Mouse (Mus musculus): ENCODE measurements around the gene Ambra1. TPM values are rescaled to one million over a fixed set of nuclear protein-coding genes. Genes with fewer than 3 reads are reported as not detected.

Ambra1 gene
- total and polyA plus RNA-seq, 3 experiments, result 15.8 to 27.1 (median 21.9) TPM

DNA sequence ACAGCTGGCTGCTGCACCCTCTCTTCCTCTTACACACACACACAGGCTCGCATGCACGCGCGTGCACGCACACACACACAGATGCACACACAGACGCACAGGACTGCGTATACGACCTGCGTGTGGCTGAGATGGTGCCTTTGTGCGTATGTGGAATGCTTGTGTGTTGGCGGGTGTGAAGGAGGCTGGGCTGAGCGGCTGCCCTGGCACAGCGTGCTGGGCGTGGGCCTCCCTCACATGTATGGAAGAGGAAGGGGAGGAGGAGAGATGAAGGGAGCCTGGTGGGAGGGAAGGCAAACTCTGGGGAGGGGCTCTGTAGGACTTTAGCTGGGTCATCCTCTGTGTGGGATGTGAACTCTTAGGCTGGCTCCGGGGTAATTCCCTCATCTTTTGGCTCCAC lies 195.5 kb downstream of the Ambra1 start:
- no peaks in the 10 kb centered on the region for H3K27me3 ChIP-seq (replicated peaks)
- no peaks in the 10 kb centered on the region; the same call in 1 of the 2 replicates for H3K79me2 ChIP-seq (replicated peaks; ENCODE audit: control insufficient read depth, extremely low read depth, insufficient read depth, poor library complexity, severe bottlenecking)
- TF ChIP-seq CTCF (conservative IDR thresholded peaks at IDR 0.05 in 1 of 2, IDR thresholded peaks at IDR 0.05 in 1 of 2; ENCODE audit: low read depth in 2 of 2, low read length in 2 of 2) (no peak), EP300 (IDR thresholded peaks at IDR 0.05; ENCODE audit: low read length) (no peak), ZC3H11A (IDR thresholded peaks at IDR 0.05; ENCODE audit: low read depth, low read length) (no peak), MXI1 (IDR thresholded peaks at IDR 0.05; ENCODE audit: low read depth, low read length) (no peak), MEF2A (IDR thresholded peaks at IDR 0.05; ENCODE audit: borderline replicate concordance, low read depth, low read length) (no peak), USF2 (conservative IDR thresholded peaks at IDR 0.05; ENCODE audit: low read depth, low read length) (no peak), PAX5 (IDR thresholded peaks at IDR 0.05; ENCODE audit: low read length) (no peak), JUN (IDR thresholded peaks at IDR 0.05; ENCODE audit: insufficient read depth, low read depth, low read length) (no peak), CHD1 (IDR thresholded peaks at IDR 0.05; ENCODE audit: low read depth, low read length) (no peak), TCF12 (IDR thresholded peaks at IDR 0.05; ENCODE audit: low read depth, low read length) (no peak)
- no peak overlapping the region for H3K4me2 ChIP-seq (ENCODE audit: insufficient read depth, low read depth, poor library complexity, severe bottlenecking)
- no peak for DNase-seq (ENCODE audit: extremely low read depth)
- peaks cover 10 to 36% of the 10 kb centered on the region in 2 experiments for H3K4me1 ChIP-seq (ENCODE audit: control insufficient read depth in 1 of 2, insufficient read depth in 2 of 2)
- H3K9ac ChIP-seq (ENCODE audit: insufficient read depth, low read depth), result no peak overlapping the region
- in situ Hi-C loops (cut with MboI; ENCODE audit: low pct_ligation_motif_present, low pct_unique_long_range_greater_than_20kb, low sequenced_read_pairs) (loop anchor here (10.0 kb wide), 1 partner anchor 151 kb away; no protein-coding TSS in a partner anchor), dilution Hi-C loops (cut with MboI; ENCODE audit: extremely low pct_ligation_motif_present, extremely low pct_unique_long_range_greater_than_20kb, low sequenced_read_pairs) (no loop called here)
- no peaks in the 10 kb centered on the region for H3K9me3 ChIP-seq (replicated peaks; ENCODE audit: low read length)
- no peak overlapping the region for H3K27ac ChIP-seq (ENCODE audit: insufficient read depth, low read depth)
- H3K4me3 ChIP-seq (replicated peaks in 1 of 3; ENCODE audit: low read depth in 2 of 3, low read length in 2 of 3, poor library complexity in 1 of 3), result peak overlapping the region in 1 of 3 experiments; percentile 3
- peaks cover 13 to 60% of the 10 kb centered on the region in 2 experiments for H3K36me3 ChIP-seq (replicated peaks in 1 of 2; ENCODE audit: control insufficient read depth in 1 of 2, insufficient read depth in 1 of 2, low read length in 1 of 2)

DNA sequence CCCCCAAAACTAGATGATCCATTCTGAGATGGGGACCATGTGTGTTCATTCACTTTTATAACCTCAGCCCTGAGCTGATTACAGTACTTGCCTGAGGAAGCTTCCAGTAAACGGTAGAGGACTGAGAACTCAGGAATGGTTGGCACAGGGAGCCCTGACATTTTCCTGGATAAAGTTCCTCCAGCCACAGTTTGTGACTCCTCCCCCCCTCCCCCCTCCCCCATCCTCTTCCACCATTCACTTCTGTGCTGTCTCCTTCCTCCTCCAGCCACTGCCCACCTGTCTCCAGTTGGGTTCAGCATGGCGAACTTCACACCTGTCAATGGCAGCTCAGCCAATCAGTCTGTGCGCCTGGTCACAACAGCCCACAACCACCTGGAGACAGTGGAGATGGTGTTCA lies 197.0 kb downstream of the Ambra1 start, which contains the start of gene Chrm4:
Chrm4 (plus strand) TSS at position 301 of the 400 bp plus-strand sequence.
- dilution Hi-C loops (cut with MboI; ENCODE audit: extremely low pct_ligation_motif_present, extremely low pct_unique_long_range_greater_than_20kb, low sequenced_read_pairs) (no loop called here), in situ Hi-C loops (cut with MboI; ENCODE audit: low pct_ligation_motif_present, low pct_unique_long_range_greater_than_20kb, low sequenced_read_pairs) (loop anchor here (10.0 kb wide), 1 partner anchor 152 kb away; no protein-coding TSS in a partner anchor)
- Histone ChIP-seq H3K79me2 (replicated peaks; ENCODE audit: control insufficient read depth, extremely low read depth, insufficient read depth, poor library complexity, severe bottlenecking) (no peaks in the 10 kb centered on the region; the same call in 1 of the 2 replicates), H3K9ac (ENCODE audit: insufficient read depth, low read depth) (no peak within 1 kb of the TSS), H3K9me3 (replicated peaks; ENCODE audit: low read length) (no peaks in the 10 kb centered on the region), H3K27ac (ENCODE audit: insufficient read depth, low read depth) (no peak within 1 kb of the TSS), H3K4me1 (ENCODE audit: control insufficient read depth in 1 of 2, insufficient read depth in 2 of 2) (peaks cover 6 to 33% of the 10 kb centered on the region in 2 experiments), H3K27me3 (replicated peaks) (no peaks in the 10 kb centered on the region), H3K36me3 (replicated peaks in 1 of 2; ENCODE audit: control insufficient read depth in 1 of 2, insufficient read depth in 1 of 2, low read length in 1 of 2) (peaks cover 21 to 72% of the 10 kb centered on the region in 2 experiments), H3K4me2 (ENCODE audit: insufficient read depth, low read depth, poor library complexity, severe bottlenecking) (no peak within 1 kb of the TSS), H3K4me3 (replicated peaks in 1 of 3; ENCODE audit: low read depth in 2 of 3, low read length in 2 of 3, poor library complexity in 1 of 3) (no peak within 1 kb of the TSS)
- DNase-seq (ENCODE audit: extremely low read depth), result no peak
- TF ChIP-seq USF2 (conservative IDR thresholded peaks at IDR 0.05; ENCODE audit: low read depth, low read length), result no peak

- no peaks in the 10 kb centered on the region for H3K27me3 ChIP-seq (replicated peaks)
- H3K79me2 ChIP-seq (replicated peaks; ENCODE audit: control insufficient read depth, extremely low read depth, insufficient read depth, poor library complexity, severe bottlenecking), result no peaks in the 10 kb centered on the region; the same call in 1 of the 2 replicates
- H3K9me3 ChIP-seq (replicated peaks; ENCODE audit: low read length), result no peaks in the 10 kb centered on the region
- H3K4me1 ChIP-seq (ENCODE audit: control insufficient read depth in 1 of 2, insufficient read depth in 2 of 2), result peaks cover 6 to 42% of the 10 kb centered on the region in 2 experiments
- H3K27ac ChIP-seq (ENCODE audit: insufficient read depth, low read depth), result no peak overlapping the region
- H3K9ac ChIP-seq (ENCODE audit: insufficient read depth, low read depth), result no peak overlapping the region
- H3K4me2 ChIP-seq (ENCODE audit: insufficient read depth, low read depth, poor library complexity, severe bottlenecking), result no peak overlapping the region
- H3K4me3 ChIP-seq (replicated peaks in 1 of 3; ENCODE audit: low read depth in 2 of 3, low read length in 2 of 3, poor library complexity in 1 of 3), result no peak overlapping the region
- in situ Hi-C loops (cut with MboI; ENCODE audit: low pct_ligation_motif_present, low pct_unique_long_range_greater_than_20kb, low sequenced_read_pairs), result loop anchor here (10.0 kb wide), 1 partner anchor 153 kb away; no protein-coding TSS in a partner anchor
- TF ChIP-seq TBP (conservative IDR thresholded peaks at IDR 0.05; ENCODE audit: low read depth, low read length) (no peak), SMC3 (IDR thresholded peaks at IDR 0.05; ENCODE audit: low read depth, low read length) (peak; percentile 13; the same call in 1 of the 2 replicates), CTCF (conservative IDR thresholded peaks at IDR 0.05 in 1 of 2, IDR thresholded peaks at IDR 0.05 in 1 of 2; ENCODE audit: low read depth in 2 of 2, low read length in 2 of 2) (peak in 1 of 2 experiments; percentile 56; a peak in 2 of 4 replicates), ELF1 (IDR thresholded peaks at IDR 0.05; ENCODE audit: low read depth, low read length) (peak; percentile 25; the same call in 1 of the 2 replicates), KAT2A (IDR thresholded peaks at IDR 0.05; ENCODE audit: insufficient replicate concordance, low read length) (no peak), UBTF (IDR thresholded peaks at IDR 0.05; ENCODE audit: low read depth, low read length) (no peak), CHD2 (IDR thresholded peaks at IDR 0.05; ENCODE audit: low read length) (peak; percentile 33; the same call in 1 of the 2 replicates)
- dilution Hi-C loops (cut with MboI; ENCODE audit: extremely low pct_ligation_motif_present, extremely low pct_unique_long_range_greater_than_20kb, low sequenced_read_pairs), result no loop called here
- H3K36me3 ChIP-seq (replicated peaks in 1 of 2; ENCODE audit: control insufficient read depth in 1 of 2, insufficient read depth in 1 of 2, low read length in 1 of 2), result peaks cover 23 to 80% of the 10 kb centered on the region in 2 experiments
- peak; percentile 65 for DNase-seq (ENCODE audit: extremely low read depth)
Measured at GRCm38 (mm10) chr2:91927826-91928533, 198.0 kb downstream of the Ambra1 start.
